Mouse (Mus musculus) spleen, adult 2 months (tissue): Measurements from ENCODE around the gene Slc2a8.

Experiments used
- CTCF ChIP-seq: fragments of 200-500 bp; IDR thresholded peaks from 2 replicates; pipeline ENCODE4 v1.5.1; 2011; ENCODE audit warnings: mild to moderate bottlenecking, inconsistent platforms; ENCODE audit not compliant: insufficient read depth, insufficient read length, insufficient replicate concordance; ENCODE audit errors: extremely low read depth
- POLR2A ChIP-seq: fragments of 200-500 bp; IDR thresholded peaks from 2 replicates; pipeline ENCODE4 v1.6.1; 2011; ENCODE audit warnings: low read depth, low read length, inconsistent platforms

GRCm38 (mm10) chr2:32974216-32974615, 7.7 kb downstream of the Slc2a8 start:
- TF ChIP-seq POLR2A, result no peak
- no peak for TF ChIP-seq CTCF
